Comparison of ENCODE assay signal across 9 mouse cellular contexts in genomic region chr5:108367871-108368332, GRCm38 (mm10). TPM values are rescaled to one million over a fixed set of nuclear protein-coding genes. Genes with fewer than 3 reads are reported as not detected.
DNase-seq lines count a peak whose midpoint lies in the region; ATAC-seq lines count a peak whose summit lies in the region.
"Had no signal": no experiment of that assay in that cellular context is flagged by ENCODE, and none has a peak within 500 bp of the region (broad histone marks: within the 10 kb centered on the region; RNA-seq: fewer than 3 reads in every experiment).

TSS of gene Gm42517 (minus strand) at chr5:108367922.

- H3K9ac ChIP-seq in heart, embryonic 14.5 days (ENCODE audit: low read length), result peak within 1 kb of the TSS; percentile 62
- H3K9ac ChIP-seq in neural tube, embryonic 14.5 days (replicated peaks; ENCODE audit: low read depth, low read length), result peak within 1 kb of the TSS; percentile 71

- peak; percentile 15 for DNase-seq in gastrocnemius, postnatal 10 days
- no peak for DNase-seq in gastrocnemius, adult 8-10 months (ENCODE audit: low spot score in 2 of 2)
- peak; percentile 3 for DNase-seq in urinary bladder, postnatal 14 days (ENCODE audit: low spot score)
- no peak for DNase-seq in urinary bladder, postnatal 25 days (ENCODE audit: low spot score)
- peak; percentile 50 for DNase-seq in limb, embryonic 10.5 days (ENCODE audit: low spot score)
- DNase-seq in urinary bladder, postnatal 36 days (ENCODE audit: low spot score in 2 of 2), result no peak

- H3K27me3 ChIP-seq in heart, embryonic 14.5 days (ENCODE audit: control insufficient read depth, insufficient read depth, low read length), result peaks cover 91% of the 10 kb centered on the region
- H3K27me3 ChIP-seq in limb, embryonic 10.5 days (ENCODE audit: low read depth, poor library complexity, severe bottlenecking), result peaks cover 100% of the 10 kb centered on the region
- H3K27me3 ChIP-seq in neural tube, embryonic 14.5 days (ENCODE audit: control insufficient read depth, insufficient read depth, low read length), result peaks cover 72% of the 10 kb centered on the region

- no peak for ATAC-seq in heart, embryonic 14.5 days (ENCODE audit: insufficient number of reproducible peaks, insufficient read depth, low FRiP score, low read depth)
- ATAC-seq in neural tube, embryonic 14.5 days (ENCODE audit: low read depth), result peak; percentile 24; the same call in 1 of the 2 replicates

- H3K4me2 ChIP-seq in heart, embryonic 14.5 days (ENCODE audit: low read length), result peak within 1 kb of the TSS; percentile 80
- peak within 1 kb of the TSS; percentile 92 for H3K4me2 ChIP-seq in neural tube, embryonic 14.5 days (ENCODE audit: low read depth, low read length)

- H3K4me1 ChIP-seq in heart, embryonic 14.5 days (ENCODE audit: control insufficient read depth in 2 of 2, insufficient read depth in 2 of 2, low read length in 2 of 2), result peaks cover 0 to 17% of the 10 kb centered on the region in 2 experiments; a peak in 3 of 4 replicates
- peaks cover 29% of the 10 kb centered on the region for H3K4me1 ChIP-seq in limb, embryonic 10.5 days
- peaks cover 15% of the 10 kb centered on the region for H3K4me1 ChIP-seq in neural tube, embryonic 14.5 days (ENCODE audit: control insufficient read depth, insufficient read depth, low read length)

- no peaks in the 10 kb centered on the region for H3K36me3 ChIP-seq in heart, embryonic 14.5 days (ENCODE audit: control insufficient read depth, insufficient read depth, low read length)
- no peaks in the 10 kb centered on the region for H3K36me3 ChIP-seq in limb, embryonic 10.5 days
- H3K36me3 ChIP-seq in neural tube, embryonic 14.5 days (ENCODE audit: control insufficient read depth, insufficient read depth, low read length), result no peaks in the 10 kb centered on the region

- no peaks in the 10 kb centered on the region for H3K9me3 ChIP-seq in heart, embryonic 14.5 days (ENCODE audit: control insufficient read depth, low read length)
- no peaks in the 10 kb centered on the region for H3K9me3 ChIP-seq in limb, embryonic 10.5 days (replicated peaks)
- no peaks in the 10 kb centered on the region for H3K9me3 ChIP-seq in neural tube, embryonic 14.5 days (ENCODE audit: control insufficient read depth, low read length)

- no peak within 1 kb of the TSS for H3K27ac ChIP-seq in heart, embryonic 14.5 days (replicated peaks in 1 of 2; ENCODE audit: control insufficient read depth in 1 of 2, insufficient read depth in 1 of 2, low read depth in 2 of 2, low read length in 2 of 2)
- no peak within 1 kb of the TSS for H3K27ac ChIP-seq in limb, embryonic 10.5 days
- H3K27ac ChIP-seq in neural tube, embryonic 14.5 days (ENCODE audit: low read depth, low read length), result no peak within 1 kb of the TSS

- WGBS in heart, embryonic 14.5 days, result 1% methylated on average over 26 of the region's 36 CpGs
- under 1% methylated on average over 15 of the region's 36 CpGs for WGBS in limb, embryonic 10.5 days
- WGBS in neural tube, embryonic 14.5 days, result under 1% methylated on average over 10 of the region's 36 CpGs

- peak within 1 kb of the TSS; percentile 47 for H3K4me3 ChIP-seq in heart, embryonic 14.5 days (ENCODE audit: control insufficient read depth in 1 of 2, insufficient read depth in 1 of 2, low read depth in 1 of 2, low read length in 2 of 2)
- peak within 1 kb of the TSS; percentile 53 for H3K4me3 ChIP-seq in limb, embryonic 10.5 days
- H3K4me3 ChIP-seq in neural tube, embryonic 14.5 days (ENCODE audit: low read depth, low read length), result peak within 1 kb of the TSS; percentile 59

RNA-seq across cellular contexts. Expression of gene Gm42517, which starts in this region (rescaled TPM):
- under 1 TPM; 0.36 to 0.42 TPM for total RNA-seq in gastrocnemius, postnatal 10 days (2021)
- under 1 TPM; 0.35 to 0.56 (median 0.41) TPM for total RNA-seq in gastrocnemius, adult 8-10 months (2022)
- 0.11 TPM in 1 of 2 replicates, not detected in the other for polyA plus RNA-seq in heart, embryonic 14.5 days (2014; fragmentation: Nextera tagmentation; extraction: Ambion mirVana)
- not detected in 2 replicates for polyA plus RNA-seq in limb, embryonic 10.5 days (2016; fragmentation: Nextera tagmentation; extraction: Ambion mirVana)
- polyA plus RNA-seq in neural tube, embryonic 14.5 days (2014; fragmentation: Nextera tagmentation; extraction: Ambion mirVana), result 4.7 and 5.7 TPM in 2 replicates
- total RNA-seq: hematopoietic stem cell, adult 5-6 weeks had no signal

Comparison
In these comparisons a context has a peak if more than half of its experiments do, and no peak if none do; other contexts are left out.
1. Peak in DNase-seq in gastrocnemius, postnatal 10 days; RNA of the gene not detected or under 1 TPM.
2. Peak in DNase-seq and H3K4me3 ChIP-seq in limb, embryonic 10.5 days; RNA of the gene not detected or under 1 TPM.